Mouse (Mus musculus): ENCODE results near the gene Prkaca.

GRCm38 (mm10) chr8:83924585-83924984 is 48.2 kb upstream of the Prkaca start:
- TF ChIP-seq CTCF (IDR thresholded peaks at IDR 0.05; ENCODE audit: low read depth, low read length) (no peak), POLR2A (IDR thresholded peaks at IDR 0.05; ENCODE audit: borderline replicate concordance, low read depth, low read length) (no peak)

All from bone marrow macrophage, adult 2 months (primary cell).